Mouse (Mus musculus) E14TG2a.4 (cell line): ENCODE results near the gene Ubac2.
A peak's percentile ranks its signal among the peaks of the same experiment; 100 is the strongest.
"Not testable (repeated sequence)": the region's sequence is repeated elsewhere in the genome, so short reads cannot be mapped to it uniquely, and the experiment has no call there.

Source experiments
- H3K27me3 ChIP-seq: 2 replicates; pipeline ENCODE4 v1.6.1; 2014; ENCODE audit warnings: low read length, control low read depth; ENCODE audit not compliant: insufficient read depth
- H3K36me3 ChIP-seq: 2 replicates; pipeline ENCODE4 v1.6.1; 2014; ENCODE audit warnings: low read length, control low read depth; ENCODE audit not compliant: insufficient read depth
- H3K4me1 ChIP-seq: replicated peaks from 2 replicates; pipeline ENCODE4 v1.6.1; 2014; ENCODE audit warnings: low read depth, low read length, control low read depth
- H3K4me3 ChIP-seq: replicated peaks from 2 replicates; pipeline ENCODE4 v1.5.1; 2014; ENCODE audit warnings: mild to moderate bottlenecking, low read length
- H3K9me3 ChIP-seq: 2 replicates; pipeline ENCODE4 v1.6.1; 2014; ENCODE audit warnings: low read length, control low read depth
- CTCF ChIP-seq: conservative IDR thresholded peaks from 2 replicates; pipeline ENCODE4 v1.5.1; 2014; ENCODE audit warnings: low read length
- NANOG ChIP-seq: IDR thresholded peaks from 2 replicates; pipeline ENCODE4 v1.6.1; 2014; ENCODE audit warnings: borderline replicate concordance, low read length, mixed read lengths
- POU5F1 ChIP-seq: IDR thresholded peaks from 2 replicates; pipeline ENCODE4 v1.6.1; 2014; ENCODE audit warnings: low read length, borderline replicate concordance

Ubac2 gene

DNA sequence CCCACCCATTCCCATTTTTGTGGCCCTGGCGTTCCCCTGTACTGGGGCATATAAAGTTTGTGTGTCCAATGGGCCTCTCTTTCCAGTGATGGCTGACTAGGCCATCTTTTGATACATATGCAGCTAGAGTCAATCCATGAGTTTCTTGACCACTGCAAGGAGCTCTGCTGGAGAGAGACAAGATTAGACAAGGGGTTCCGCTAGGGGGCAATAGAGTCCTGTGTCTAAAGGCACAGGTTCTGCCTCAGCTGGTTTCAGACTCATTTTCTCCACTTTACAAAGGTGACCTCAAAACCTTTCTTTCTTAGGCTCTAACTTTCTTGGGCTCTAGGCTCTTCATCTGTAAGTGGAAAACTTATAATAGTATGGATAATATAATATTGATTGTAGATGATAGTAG is 13.3 kb upstream of the Ubac2 start:
- not testable (repeated sequence) for H3K27me3 ChIP-seq, H3K36me3 ChIP-seq, H3K9me3 ChIP-seq, H3K4me3 ChIP-seq
- TF ChIP-seq CTCF, result peak; percentile 69
- H3K4me1 ChIP-seq, result peaks cover 52% of the 10 kb centered on the region

DNA sequence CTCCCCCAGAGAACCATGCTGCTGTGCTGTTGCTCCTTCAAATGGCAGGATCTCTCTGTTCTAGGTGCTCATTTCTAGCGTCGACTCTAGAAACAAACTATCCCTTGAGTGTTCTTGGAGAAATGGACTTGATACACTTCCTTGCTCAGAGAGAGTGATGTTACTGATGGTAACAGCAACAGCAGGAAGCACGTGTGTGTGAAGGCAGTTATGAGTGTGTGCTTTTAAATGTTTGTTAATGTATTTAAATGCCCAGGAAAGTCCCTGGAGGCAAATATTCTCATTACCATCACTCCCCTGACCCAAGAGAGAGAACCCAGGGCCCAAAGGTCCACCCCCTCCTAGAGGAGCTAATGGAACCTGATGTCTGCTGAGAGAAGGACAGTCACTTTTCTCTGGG is 11.8 kb upstream of the Ubac2 start:
- H3K9me3 ChIP-seq, result no peaks in the 10 kb centered on the region
- H3K36me3 ChIP-seq, result no peaks in the 10 kb centered on the region
- no peaks in the 10 kb centered on the region for H3K27me3 ChIP-seq
- TF ChIP-seq NANOG, result no peak
- TF ChIP-seq POU5F1, result no peak
- TF ChIP-seq CTCF, result no peak
- H3K4me1 ChIP-seq, result peaks cover 64% of the 10 kb centered on the region
- H3K4me3 ChIP-seq, result no peak overlapping the region

GRCm38 (mm10) chr14:121869111-121869510 is 9.3 kb upstream of the Ubac2 start:
- TF ChIP-seq CTCF (no peak), POU5F1 (no peak), NANOG (no peak)
- no peaks in the 10 kb centered on the region for H3K27me3 ChIP-seq
- peaks cover 54% of the 10 kb centered on the region for H3K4me1 ChIP-seq
- H3K36me3 ChIP-seq, result no peaks in the 10 kb centered on the region
- no peaks in the 10 kb centered on the region for H3K9me3 ChIP-seq
- H3K4me3 ChIP-seq, result no peak overlapping the region

DNA sequence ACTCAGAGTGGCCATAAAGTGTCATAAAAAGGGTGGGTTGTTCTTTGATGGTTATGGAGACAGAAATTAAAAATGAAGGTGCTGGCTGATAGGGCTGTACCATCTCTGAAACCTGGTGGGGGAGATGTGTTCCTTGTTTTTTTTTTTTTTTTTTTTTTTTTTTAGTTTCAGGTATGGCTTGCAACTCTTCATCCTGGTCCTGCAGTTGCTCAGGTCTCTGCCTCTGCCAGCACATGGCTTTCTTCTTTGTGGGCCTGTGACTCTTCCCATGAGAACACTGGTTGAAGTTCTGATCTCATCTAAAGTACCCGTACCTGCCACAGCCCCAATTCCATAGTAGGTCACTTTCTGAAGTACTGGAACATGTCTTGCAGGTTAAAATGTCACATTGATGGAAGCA is 5.7 kb upstream of the Ubac2 start:
- H3K9me3 ChIP-seq, result no peaks in the 10 kb centered on the region
- peaks cover 42% of the 10 kb centered on the region for H3K4me1 ChIP-seq
- no peak for TF ChIP-seq CTCF
- TF ChIP-seq POU5F1, result no peak
- no peak for TF ChIP-seq NANOG
- H3K36me3 ChIP-seq, result no peaks in the 10 kb centered on the region
- no peaks in the 10 kb centered on the region for H3K27me3 ChIP-seq
- no peak overlapping the region for H3K4me3 ChIP-seq

- Histone ChIP-seq H3K27me3 (no peaks in the 10 kb centered on the region), H3K4me1 (peaks cover 40% of the 10 kb centered on the region)
- TF ChIP-seq POU5F1, result no peak
- TF ChIP-seq NANOG, result no peak
- no peak for TF ChIP-seq CTCF
These were observed 5.2 kb upstream of the Ubac2 start for GRCm38 (mm10) chr14:121873172-121873571.

DNA sequence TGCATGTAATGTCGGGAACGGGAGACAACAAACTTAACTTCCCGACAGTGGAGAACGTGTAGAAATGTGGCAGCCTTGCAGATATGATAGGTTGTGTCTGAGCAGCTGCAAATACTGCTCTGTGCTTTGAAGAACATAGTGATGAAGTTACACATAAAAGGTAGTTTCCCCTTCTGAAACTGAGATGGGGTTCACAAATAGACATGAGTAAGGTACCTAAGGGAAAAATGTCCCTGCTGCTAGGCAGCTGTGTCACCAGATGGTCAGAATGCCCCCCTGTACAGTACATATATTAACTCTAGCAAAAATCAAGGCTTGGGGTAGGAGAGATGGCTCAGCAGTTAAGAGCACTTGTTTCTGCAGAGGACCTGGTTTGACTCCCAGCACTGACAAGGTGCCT is 4.8 kb upstream of the Ubac2 start:
- Histone ChIP-seq H3K4me1 (peaks cover 36% of the 10 kb centered on the region), H3K9me3 (no peaks in the 10 kb centered on the region), H3K36me3 (no peaks in the 10 kb centered on the region), H3K4me3 (no peak overlapping the region), H3K27me3 (no peaks in the 10 kb centered on the region)
- TF ChIP-seq NANOG, result no peak
- no peak for TF ChIP-seq POU5F1
- TF ChIP-seq CTCF, result no peak

More at GRCm38 (mm10) chr14:121873172-121873571, 5.2 kb upstream of the Ubac2 start:
- Histone ChIP-seq H3K36me3 (no peaks in the 10 kb centered on the region), H3K9me3 (no peaks in the 10 kb centered on the region), H3K4me3 (no peak overlapping the region)

GRCm38 (mm10) chr14:121876190-121876589 is 2.2 kb upstream of the Ubac2 start:
- H3K4me1 ChIP-seq, result peaks cover 33% of the 10 kb centered on the region
- H3K9me3 ChIP-seq, H3K4me3 ChIP-seq, H3K27me3 ChIP-seq, H3K36me3 ChIP-seq: not testable (repeated sequence)

- TF ChIP-seq NANOG (no peak), CTCF (no peak), POU5F1 (no peak)
- Histone ChIP-seq H3K4me1 (peaks cover 32% of the 10 kb centered on the region), H3K36me3 (peaks cover 11% of the 10 kb centered on the region; the same call in 1 of the 2 replicates), H3K9me3 (no peaks in the 10 kb centered on the region), H3K4me3 (no peak overlapping the region), H3K27me3 (no peaks in the 10 kb centered on the region)
These were observed 1.6 kb upstream of the Ubac2 start for GRCm38 (mm10) chr14:121876860-121877259.

- no peaks in the 10 kb centered on the region for H3K9me3 ChIP-seq
- no peaks in the 10 kb centered on the region for H3K27me3 ChIP-seq
- H3K4me3 ChIP-seq, result peak overlapping the region; percentile 99
- TF ChIP-seq CTCF (no peak), POU5F1 (no peak), NANOG (no peak)
- H3K36me3 ChIP-seq, result peaks cover 11% of the 10 kb centered on the region; the same call in 1 of the 2 replicates
- peaks cover 37% of the 10 kb centered on the region for H3K4me1 ChIP-seq
These were observed 780 bp upstream of the Ubac2 start for GRCm38 (mm10) chr14:121877640-121878039.
